Mouse (Mus musculus) layer of hippocampus, adult 11-12 months (tissue): ENCODE data around the gene Cblc.

Experiments used
- DNase-seq: peaks from one replicate; pipeline ENCODE4 v3.0.0; 2022; ENCODE audit warnings: low spot score

The Cblc gene

DNA sequence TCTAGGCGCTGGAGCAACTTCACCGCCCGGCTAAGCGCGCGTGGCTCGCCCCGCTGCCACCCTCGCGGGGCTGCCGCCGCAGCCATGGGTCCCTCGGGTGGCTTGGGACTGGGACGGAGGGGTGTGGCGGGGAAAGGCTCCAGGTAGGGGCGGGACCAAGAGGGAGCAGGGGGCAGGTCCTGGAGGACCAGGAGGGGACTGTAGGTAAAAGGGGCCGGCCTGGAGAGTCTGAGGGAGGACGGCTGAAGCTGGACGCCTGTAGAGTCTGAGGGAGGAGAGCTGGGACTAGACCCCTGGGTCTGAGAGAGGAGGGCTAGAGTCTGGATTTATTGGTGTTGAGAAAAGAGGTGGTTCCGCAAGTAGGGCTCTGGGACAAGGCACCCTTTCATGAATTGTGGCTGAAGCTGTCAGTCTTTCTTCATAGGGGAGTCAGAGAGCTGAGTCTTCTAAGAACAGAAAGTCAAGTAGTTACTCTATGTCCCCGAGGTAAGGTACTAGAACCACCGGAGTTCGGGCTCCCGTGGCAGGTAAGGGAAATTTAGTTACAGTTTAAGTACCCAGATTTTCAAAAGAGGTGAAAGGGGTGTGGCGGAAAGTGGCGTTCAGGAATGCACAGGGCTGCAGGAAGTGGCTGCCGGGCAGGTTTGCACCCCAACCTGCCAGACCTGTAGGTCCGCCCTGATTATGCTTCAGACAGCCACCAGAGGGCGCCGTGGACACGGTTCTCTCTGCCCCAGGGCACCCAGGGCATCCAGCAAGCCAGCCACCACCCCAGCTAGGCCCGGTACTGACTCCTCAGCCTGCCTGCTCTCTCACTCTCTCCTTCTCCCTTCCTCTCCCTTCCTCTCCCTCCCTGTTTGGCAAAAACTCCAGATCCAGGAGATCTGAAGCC lies at the start of gene Cblc:
TSS of gene Cblc (minus strand) at position 113 of the 892 bp plus-strand sequence.
- peak; percentile 45 for DNase-seq

DNA sequence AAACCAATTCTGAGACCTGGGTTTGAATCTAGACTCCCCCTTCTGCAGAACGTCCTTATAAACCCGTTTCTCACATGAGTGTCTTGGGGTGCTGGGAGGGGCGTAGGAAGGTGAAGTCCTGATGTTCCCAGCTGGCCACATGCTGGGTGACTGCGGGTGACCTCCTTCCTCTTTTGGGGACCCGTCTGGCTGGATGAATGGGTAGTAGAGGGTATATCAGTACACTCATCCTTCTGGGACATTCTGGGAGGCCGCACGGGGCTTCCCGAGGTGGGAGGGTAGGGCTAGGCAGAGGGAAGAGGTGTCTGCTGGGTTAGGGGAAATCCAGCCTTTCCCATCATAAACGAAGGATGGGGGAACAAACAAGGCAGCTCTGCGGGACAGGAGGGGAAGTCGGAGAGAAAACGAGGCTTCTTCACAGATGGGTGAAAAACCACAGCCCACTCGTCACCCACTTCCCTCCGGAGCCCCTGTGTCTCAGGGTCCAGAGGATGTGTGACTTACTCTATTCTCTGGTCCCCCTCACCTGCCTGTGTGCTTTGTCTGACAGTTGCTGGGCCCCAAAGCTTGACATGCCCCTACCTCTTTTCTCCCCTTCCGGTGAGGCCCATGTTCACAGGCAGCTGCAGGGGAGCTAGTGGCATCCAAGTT lies 48.0 kb upstream of the Cblc start:
- DNase-seq = no peak

DNA sequence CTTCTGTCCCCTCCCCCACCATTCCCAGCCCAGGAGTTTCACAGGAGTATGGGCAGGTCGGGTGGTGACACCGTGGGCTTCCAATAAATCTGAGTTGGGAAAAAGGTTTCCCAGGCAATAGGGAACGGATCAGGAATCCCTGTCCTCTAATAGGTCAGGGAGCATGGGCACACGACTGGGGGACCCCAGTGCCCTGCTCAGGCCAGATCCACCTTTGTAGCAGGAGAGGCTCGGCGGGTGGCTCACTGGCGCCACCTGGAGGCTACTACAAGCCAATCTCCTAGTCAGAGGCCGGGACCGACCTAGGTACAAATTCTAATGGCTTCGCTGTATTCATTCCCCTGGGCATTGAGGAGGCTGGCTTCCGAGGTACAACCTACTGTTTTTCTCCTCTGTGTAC lies 47.0 kb upstream of the Cblc start:
- peak; percentile 73 for DNase-seq

DNA sequence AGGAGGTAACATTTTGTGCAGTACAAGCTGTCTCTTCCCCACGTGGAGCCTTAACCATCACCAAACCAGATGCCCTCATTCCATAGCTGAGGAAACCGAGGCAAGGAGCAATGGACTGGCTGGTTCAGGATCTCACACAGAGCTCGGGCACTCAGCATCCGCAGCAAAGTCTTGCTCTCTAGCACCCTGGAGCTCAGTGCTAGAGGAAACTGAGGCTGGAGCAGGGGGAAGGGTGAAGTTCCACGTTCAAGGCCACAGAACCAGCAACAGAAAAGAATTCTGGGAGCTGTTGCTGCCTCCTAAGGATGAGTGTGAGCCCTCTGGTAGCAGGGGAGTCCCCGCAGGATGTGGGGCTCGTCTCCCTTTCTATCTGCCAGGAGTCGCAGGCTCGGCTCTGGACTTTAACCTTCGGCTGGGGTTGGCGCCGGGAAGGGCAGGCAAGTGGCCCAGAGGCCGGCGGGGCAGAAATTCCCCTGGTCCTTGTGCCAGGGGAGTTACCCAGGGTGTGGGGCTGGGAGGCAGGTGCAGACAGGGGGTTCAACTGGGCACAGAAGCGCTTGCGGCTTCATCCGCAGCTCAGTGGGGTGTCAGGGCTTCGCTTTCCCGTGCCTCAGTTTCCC lies 46.4 kb upstream of the Cblc start:
- no peak for DNase-seq

DNA sequence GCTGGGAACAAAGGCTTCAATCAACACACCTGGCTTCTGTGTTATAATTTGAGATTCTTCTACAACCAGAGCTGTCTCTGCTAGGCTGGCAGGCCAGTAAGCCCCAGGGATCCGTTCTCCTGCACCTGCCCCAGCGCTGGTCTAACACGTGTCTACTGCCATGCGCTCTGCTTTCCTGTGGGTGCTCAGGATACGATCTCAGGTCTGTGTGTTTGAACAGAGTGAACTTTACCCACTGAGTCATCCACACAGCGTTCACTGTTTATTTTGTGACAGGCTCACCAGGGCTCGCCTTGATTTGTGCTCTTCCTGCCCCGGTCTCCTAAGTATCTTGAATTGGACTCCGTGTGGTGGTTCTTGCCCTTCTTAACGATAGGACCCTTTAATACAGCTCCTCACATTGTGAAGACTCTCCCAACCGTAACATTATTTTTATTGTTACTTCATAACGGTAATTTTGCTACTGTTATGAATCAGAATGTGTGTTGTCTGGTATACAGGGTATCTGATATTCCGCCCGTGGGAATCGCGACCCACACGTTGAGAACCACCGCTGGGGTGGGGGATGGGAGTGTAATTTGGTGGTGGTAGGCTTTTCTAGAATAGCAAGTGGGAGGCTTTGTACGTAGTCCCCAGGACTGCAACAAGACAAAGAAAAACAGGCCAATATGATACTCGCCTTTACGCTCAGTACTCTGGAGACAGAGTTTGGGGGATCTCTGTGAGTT lies 45.2 kb upstream of the Cblc start:
- no peak for DNase-seq

DNA sequence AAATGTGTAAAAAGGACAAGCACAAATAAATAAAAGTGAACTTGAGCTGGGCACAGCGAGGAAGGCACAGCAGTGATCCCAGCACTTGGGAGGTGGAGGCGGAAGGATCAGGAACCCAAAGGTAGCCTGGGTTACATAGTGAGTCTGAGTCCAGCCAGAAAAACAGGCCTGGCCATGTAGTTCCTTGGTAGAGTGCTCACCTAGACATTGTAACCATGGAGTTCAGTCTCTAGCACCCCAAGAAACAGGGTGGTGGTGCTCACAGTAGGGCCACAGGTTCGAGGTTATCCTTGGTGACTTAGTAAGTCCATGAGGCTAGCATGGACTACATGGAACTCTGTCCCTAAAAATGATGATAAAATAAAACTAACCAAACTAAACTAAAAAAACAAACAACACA lies 44.3 kb upstream of the Cblc start:
- DNase-seq = no peak

DNA sequence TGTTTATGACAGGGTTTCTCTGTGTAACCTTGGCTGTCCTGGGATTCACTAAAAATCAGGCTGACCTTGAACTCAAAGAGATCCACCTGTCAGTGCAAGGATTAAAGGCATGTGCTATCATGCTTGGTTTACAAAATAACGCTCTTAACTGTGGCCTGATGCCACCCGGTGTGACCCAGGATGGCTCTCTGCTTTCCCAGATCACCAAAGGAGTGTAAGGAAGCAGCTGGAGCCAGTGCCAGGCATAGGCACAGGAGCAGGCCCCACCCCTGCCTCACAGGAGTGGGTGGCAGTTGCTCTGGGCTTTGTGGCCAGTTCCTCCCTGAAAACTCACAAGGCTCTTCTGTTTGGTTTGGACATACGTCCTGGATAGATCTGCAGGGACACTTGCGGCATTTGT lies 43.8 kb upstream of the Cblc start:
- no peak for DNase-seq

DNA sequence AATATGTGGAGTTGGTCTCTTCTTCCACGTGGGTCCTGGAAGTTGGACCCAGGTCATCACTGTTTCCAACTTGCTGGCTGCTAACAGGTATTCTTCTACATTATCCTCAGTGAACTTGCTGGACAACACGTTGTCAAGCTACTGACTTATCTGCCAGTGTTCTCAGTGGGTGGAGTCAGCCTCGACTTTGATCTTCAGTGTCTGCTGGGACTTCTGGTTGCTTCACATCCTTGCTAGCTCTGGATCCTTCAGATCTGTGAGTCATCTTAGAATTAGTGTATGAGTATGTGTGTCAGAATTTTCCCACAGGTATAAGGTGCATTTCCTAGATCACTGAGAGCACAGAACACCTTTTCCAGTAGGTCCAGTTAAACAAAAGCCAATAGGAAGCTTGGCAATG lies 40.2 kb upstream of the Cblc start:
- no peak for DNase-seq

DNA sequence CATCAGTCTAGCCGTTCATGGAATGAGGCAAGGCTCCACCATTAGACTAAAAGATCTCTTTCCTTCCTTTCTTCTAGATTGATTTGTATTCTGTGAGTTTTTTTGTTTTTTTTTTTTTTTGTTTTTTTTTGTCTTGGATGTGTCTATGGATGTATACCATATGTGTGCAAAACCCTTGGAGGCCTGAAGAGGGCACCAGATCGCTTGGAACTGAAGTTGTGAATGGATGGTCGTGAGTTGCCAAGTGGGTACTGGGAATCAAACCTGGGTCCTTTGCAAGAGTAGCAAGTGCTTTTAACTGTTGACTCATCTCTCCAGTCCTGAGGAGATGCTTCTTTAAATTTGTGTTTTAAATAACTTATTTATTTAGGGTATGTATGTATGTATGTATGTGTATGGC lies 37.4 kb upstream of the Cblc start:
- DNase-seq = no peak

DNA sequence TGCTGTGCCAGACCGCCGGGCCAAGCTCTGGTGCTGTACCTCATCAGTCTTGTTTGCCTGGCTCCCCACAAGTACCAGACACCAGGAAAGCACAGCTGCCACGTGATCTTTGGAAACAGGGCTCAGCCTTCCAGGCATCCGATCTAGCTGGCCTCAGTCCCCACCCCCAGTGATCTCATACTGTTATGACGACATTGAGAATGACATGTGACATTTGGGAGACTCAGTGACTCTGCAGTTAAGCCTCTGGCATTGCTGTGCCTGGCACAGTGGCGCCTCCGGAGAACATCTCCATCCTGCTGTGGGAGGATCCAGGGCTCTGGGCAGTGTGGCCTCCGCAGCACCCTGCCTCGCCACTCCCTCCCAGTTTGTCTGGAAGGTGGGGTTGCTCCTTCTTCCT lies 35.2 kb upstream of the Cblc start:
- DNase-seq = peak; percentile 41

DNA sequence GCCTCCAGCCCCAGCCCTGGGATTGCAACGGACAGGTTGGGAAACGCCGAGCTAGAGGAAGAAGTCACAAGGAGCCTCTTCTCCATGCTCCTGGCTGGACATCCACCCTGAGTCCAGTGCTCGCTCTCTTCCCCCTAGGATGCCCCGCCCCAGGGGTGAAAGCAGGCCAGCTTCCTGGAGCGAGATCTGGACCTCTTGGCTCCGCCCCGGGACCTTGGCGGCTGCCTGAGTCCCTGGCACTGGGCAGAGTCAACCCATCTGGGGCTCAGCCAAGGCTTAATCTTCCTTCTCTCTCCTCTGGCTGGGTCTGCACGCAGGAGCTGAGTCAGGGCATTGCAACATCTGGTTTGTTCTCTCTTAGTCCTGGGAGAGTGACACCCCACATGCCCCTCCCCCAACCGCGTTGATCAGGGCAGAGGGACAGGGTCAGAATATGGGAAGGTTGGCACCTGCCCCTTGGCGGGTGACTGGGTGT lies 34.1 kb upstream of the Cblc start:
- DNase-seq = peak; percentile 63

DNA sequence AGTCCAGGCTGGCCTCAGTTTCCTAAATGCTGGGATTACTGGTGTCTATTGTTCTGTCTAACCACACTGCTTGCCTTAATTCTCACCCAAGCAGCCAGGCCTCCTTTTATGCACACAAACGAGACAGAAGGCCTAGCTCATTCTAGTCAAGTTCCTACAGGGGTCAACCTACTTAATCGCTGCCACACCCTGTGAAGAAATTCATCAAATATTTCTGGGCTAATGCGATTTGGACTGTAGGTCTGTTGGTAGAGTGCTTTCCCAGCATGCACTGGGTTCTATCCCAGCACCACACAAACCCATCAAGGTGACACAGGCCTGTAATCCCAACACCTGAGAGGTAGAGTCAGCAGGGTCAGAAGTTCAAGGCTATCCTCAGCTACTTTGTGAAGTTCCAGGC lies 33.1 kb upstream of the Cblc start:
- DNase-seq = no peak

DNA sequence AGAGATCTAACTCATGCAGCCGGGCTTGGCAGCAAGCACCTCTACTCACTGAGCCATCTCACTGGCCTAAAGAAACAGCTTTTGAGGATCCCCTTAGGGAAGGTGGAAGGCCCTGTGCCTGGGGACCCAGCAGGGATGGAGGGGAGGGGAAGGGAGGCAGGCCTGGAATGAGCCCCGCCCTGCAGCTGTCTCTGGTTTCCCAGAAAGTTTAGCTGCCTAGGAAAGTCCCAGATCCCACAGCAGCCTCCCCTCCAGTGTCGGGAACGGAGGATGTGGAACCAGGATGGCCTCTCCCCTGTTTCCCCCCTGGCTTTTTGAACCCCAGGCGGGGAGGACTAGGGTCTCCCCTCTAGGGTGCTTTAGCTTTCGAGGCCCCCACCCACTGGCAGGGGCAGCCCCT lies 30.1 kb upstream of the Cblc start:
- no peak for DNase-seq

DNA sequence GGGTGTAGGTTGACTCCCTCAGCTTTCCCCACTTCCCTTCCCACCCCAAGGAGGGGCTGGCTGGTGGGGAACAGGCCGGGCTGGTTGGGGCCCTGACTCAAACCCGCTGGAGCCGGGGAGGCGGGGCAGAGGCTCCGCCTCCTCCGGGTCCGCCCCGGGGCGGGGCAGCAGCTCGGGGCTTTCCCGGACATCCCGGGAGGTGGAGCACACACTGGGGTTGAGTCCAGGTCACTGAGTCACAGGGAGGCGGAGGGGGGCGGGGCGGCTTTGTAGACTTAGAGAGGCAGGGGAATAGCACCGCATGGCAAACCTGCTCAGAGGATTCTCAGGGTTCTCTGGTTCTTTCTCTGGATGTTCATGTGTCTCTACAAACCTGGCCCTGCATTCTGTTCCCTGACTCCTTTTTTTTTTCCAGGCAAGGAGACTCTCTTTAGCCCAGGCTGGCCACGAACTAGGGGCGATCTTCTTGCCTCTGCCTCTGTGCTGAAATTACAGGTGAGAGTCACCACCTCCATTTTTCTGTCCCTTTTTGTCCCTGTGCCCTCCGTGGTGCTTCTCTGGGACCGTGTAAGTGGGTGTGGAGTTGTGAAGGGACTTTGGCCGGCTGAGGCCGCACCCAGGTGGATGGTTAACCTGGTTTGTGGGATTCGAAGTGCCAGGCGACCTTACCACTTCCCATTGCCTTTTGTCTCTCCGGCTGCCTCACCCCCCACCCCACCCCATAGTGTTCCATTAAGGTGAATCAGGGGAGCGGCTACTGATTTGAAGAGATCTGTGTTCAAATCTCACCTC lies 27.8 kb upstream of the Cblc start:
- peak; percentile 75 for DNase-seq

DNA sequence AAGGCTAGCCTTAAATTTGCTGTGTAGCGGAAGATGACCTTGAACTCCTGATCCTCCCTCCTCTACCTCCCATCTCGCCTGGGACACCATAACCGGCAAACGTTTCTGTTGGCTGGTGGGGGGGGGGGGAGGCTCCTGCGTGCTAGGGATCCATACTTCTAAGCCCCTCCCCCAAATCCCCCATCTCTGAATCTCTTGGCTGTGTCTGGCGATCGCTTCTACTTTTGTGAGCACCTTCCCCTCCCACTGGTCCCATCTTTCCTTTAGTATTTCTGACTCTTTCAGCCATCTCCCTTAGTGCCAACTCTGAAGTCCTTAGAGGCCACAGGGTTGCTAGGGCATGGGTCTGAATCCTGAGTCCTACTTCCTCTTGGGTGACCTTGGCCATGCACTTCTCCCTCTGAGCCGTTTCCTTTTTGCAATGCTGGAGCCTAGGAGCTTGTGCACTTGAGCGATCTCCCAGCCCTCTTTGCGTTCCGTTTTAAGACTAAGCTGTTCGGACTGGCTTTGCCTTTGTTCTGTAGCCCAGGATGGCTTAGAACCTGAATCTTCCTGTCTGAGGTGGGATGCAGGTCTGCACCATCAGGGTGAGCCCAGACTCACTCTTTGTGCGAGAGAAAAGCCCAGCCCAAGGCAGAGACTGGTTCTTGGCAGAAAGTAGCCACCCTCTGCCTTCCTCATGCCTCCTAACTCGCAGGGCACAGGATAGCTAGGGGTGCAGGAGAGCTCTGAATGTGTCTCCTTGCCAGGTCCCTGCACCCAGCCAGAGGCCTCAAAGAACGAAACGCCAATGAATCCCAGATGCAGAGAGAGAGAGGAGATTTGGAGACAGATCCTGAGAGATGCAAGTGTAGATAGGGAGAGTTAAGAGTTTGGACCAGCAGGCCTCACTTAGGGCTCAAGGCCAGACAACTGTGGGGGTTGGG lies 26.9 kb upstream of the Cblc start:
- DNase-seq = no peak

DNA sequence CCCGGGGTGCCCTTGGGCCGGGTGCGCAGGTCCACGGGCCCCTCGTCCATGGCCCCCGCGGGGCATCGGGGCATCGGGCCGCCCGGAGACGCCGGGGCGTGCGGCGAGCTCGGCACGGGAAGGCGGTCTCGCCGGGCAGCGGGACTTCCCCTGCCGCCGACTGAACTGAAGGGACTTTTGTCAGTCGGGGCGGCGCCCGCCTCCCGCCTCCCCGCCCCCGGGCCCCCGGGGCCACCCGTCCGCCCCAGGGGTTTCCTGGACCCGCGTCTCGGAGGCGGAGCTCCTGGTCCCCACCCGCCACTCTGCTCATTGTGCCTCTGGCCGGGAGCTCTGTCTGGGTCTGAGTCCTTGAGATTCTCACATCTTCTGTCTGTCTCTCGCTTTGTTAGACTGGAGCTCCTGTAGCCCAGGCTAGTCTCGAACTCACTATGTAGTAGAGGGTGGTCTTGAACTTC lies 26.0 kb upstream of the Cblc start, which contains the start of gene Bcl3:
TSS of gene Bcl3 (minus strand) at position 167 of the 455 bp plus-strand sequence.
- peak; percentile 27 for DNase-seq

DNA sequence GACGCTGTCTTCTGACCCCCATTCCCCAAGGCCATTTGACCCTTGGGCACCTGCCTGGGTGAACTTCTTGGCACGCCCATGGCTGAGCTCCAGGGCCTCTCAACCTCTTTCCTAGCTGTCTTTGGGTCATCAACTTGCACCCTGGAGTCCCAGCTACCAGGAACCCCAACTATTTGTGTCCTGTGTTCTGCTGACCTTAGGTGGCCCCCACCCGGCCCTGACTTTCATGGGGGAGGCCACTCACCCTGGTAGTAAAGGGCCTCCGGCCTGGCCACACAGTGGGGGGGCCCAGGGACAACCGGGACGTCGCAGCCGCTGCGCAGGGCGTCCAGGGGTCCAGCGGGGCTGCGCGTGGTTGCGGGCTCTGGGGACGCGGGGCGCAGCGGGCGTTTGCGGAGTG lies 25.6 kb upstream of the Cblc start:
- DNase-seq = no peak

DNA sequence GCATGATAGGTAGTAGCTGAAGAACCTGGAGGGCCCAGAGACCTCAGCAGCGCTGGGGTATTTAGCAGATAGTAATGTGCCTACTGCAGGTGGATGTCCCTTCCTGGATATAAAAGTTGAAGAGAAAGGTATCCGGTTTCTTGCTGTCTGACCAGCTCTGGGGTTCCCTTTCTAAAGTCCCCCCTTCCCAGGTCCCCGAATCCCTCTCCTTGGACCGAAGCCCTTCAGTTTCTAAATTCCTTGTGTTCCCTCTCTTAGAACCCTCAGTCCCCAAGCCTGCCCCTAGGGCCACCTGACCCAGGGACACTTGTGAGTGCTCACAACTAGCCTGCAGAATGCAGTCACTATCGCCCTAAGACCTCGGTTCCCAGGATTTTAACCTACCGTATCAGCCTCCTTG lies 25.0 kb upstream of the Cblc start:
- no peak for DNase-seq

DNA sequence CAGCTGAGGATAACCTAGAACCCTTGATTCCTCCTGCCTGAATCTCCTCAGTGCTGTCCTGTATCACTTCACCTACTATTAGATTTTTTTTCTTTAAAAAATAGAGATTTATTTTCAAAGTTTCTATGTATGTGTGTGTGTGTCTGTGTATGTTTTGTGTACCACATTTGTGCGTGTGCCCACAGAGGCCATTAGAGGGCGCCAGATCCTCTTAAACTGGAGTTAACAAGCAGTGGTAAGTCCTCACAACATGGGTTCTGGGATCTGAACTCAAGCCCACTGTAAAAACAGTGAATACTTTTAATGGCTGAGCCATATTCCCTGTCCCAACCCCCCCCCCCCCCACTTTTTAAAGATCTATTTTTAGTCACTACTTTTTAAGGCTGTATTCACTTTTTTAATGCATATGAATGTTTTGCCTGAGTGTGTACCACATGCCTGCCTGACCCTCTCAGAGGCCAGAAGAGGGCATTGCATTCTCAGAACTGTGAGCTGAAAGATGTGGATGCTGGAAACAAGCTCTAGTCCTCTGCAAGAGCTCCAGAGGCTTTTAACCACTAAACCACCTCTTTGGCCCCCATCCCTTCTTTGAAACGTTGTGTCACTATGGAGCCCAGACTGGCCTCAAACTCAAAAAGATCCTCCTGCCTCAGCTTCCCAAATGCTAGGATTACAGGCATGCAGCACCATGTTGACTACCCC lies 23.9 kb upstream of the Cblc start:
- DNase-seq = no peak

DNA sequence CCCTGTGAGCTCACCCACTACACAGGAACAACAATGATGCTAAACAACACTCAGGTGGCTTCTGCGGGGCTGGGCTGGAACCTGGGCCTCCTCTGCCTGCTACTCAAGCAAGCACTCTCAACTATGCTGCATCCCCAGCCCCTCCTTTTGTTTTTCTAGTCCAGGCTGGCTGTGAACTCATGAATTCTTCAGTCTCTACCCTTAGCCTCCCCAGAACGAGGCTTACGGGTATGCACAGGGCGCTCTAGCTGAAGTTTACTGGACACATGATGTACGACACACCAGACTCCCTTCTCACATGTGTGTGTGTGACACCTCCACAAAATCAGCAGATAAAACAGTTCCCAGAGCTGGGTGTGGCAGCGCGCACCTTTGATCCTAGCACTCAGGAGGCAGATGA lies 22.3 kb upstream of the Cblc start:
- no peak for DNase-seq
